Mouse (Mus musculus): ENCODE data around the gene Fam189a1. TPM values are rescaled to one million over a fixed set of nuclear protein-coding genes. Genes with fewer than 3 reads are reported as not detected.

Gene Fam189a1
- total and polyA plus RNA-seq, 3 experiments, result not detected

- Histone ChIP-seq H3K4me3 (ENCODE audit: control insufficient read depth in 1 of 2, insufficient read depth in 1 of 2, low read depth in 2 of 2, low read length in 2 of 2) (no peak overlapping the region), H3K27ac (ENCODE audit: control insufficient read depth, low read depth, low read length) (no peak overlapping the region), H3K9me3 (replicated peaks; ENCODE audit: insufficient read depth, low read length) (no peaks in the 10 kb centered on the region), H3K9ac (ENCODE audit: control insufficient read depth, low read depth, low read length, poor library complexity, severe bottlenecking) (no peak overlapping the region), H3K36me3 (ENCODE audit: control insufficient read depth in 1 of 2, insufficient read depth in 2 of 2, low read length in 2 of 2) (no peaks in the 10 kb centered on the region), H3K27me3 (ENCODE audit: control insufficient read depth in 1 of 2, insufficient read depth in 2 of 2, low read length in 2 of 2) (no peaks in the 10 kb centered on the region), H3K79me2 (ENCODE audit: control insufficient read depth, insufficient read depth, low read length, poor library complexity) (no peaks in the 10 kb centered on the region), H3K4me1 (ENCODE audit: control insufficient read depth in 1 of 2, insufficient read depth in 2 of 2, low read length in 2 of 2) (no peaks in the 10 kb centered on the region)
- no peak for DNase-seq (ENCODE audit: low read depth, low spot score)
- no peak for TF ChIP-seq HCFC1 (IDR thresholded peaks at IDR 0.05; ENCODE audit: low read depth, low read length)
These were observed 265.2 kb downstream of the Fam189a1 start for GRCm38 (mm10) chr7:64891139-64891538.

- Histone ChIP-seq H3K79me2 (ENCODE audit: control insufficient read depth, insufficient read depth, low read length, poor library complexity) (no peaks in the 10 kb centered on the region), H3K36me3 (ENCODE audit: control insufficient read depth in 1 of 2, insufficient read depth in 2 of 2, low read length in 2 of 2) (no peaks in the 10 kb centered on the region), H3K9me3 (replicated peaks; ENCODE audit: insufficient read depth, low read length) (no peaks in the 10 kb centered on the region), H3K27me3 (ENCODE audit: control insufficient read depth in 1 of 2, insufficient read depth in 2 of 2, low read length in 2 of 2) (no peaks in the 10 kb centered on the region), H3K4me1 (ENCODE audit: control insufficient read depth in 1 of 2, insufficient read depth in 2 of 2, low read length in 2 of 2) (no peaks in the 10 kb centered on the region), H3K4me3 (ENCODE audit: control insufficient read depth in 1 of 2, insufficient read depth in 1 of 2, low read depth in 2 of 2, low read length in 2 of 2) (no peak overlapping the region), H3K9ac (ENCODE audit: control insufficient read depth, low read depth, low read length, poor library complexity, severe bottlenecking) (no peak overlapping the region), H3K27ac (ENCODE audit: control insufficient read depth, low read depth, low read length) (no peak overlapping the region)
- DNase-seq (ENCODE audit: low read depth, low spot score), result no peak
- TF ChIP-seq MEF2A (IDR thresholded peaks at IDR 0.05; ENCODE audit: extremely low read depth, insufficient replicate concordance, low read depth, low read length, poor library complexity, severe bottlenecking) (no peak), UBTF (IDR thresholded peaks at IDR 0.05; ENCODE audit: borderline replicate concordance, insufficient read depth, low read depth, low read length) (no peak)
These were observed 266.5 kb downstream of the Fam189a1 start for GRCm38 (mm10) chr7:64889919-64890318.

- Histone ChIP-seq H3K4me3 (ENCODE audit: control insufficient read depth in 1 of 2, insufficient read depth in 1 of 2, low read depth in 2 of 2, low read length in 2 of 2) (no peak overlapping the region), H3K36me3 (ENCODE audit: control insufficient read depth in 1 of 2, insufficient read depth in 2 of 2, low read length in 2 of 2) (no peaks in the 10 kb centered on the region), H3K9me3 (replicated peaks; ENCODE audit: insufficient read depth, low read length) (no peaks in the 10 kb centered on the region), H3K4me1 (ENCODE audit: control insufficient read depth in 1 of 2, insufficient read depth in 2 of 2, low read length in 2 of 2) (no peaks in the 10 kb centered on the region), H3K27ac (ENCODE audit: control insufficient read depth, low read depth, low read length) (no peak overlapping the region), H3K9ac (ENCODE audit: control insufficient read depth, low read depth, low read length, poor library complexity, severe bottlenecking) (no peak overlapping the region), H3K27me3 (ENCODE audit: control insufficient read depth in 1 of 2, insufficient read depth in 2 of 2, low read length in 2 of 2) (no peaks in the 10 kb centered on the region), H3K79me2 (ENCODE audit: control insufficient read depth, insufficient read depth, low read length, poor library complexity) (no peaks in the 10 kb centered on the region)
- no peak for TF ChIP-seq ZMIZ1 (IDR thresholded peaks at IDR 0.05; ENCODE audit: low read depth, low read length)
- TF ChIP-seq ETS1 (IDR thresholded peaks at IDR 0.05; ENCODE audit: low read depth, low read length), result no peak
- no peak for TF ChIP-seq USF2 (IDR thresholded peaks at IDR 0.05; ENCODE audit: borderline replicate concordance in 1 of 2, insufficient read depth in 1 of 2, low read depth in 1 of 2, low read length in 2 of 2)
- TF ChIP-seq MAX (IDR thresholded peaks at IDR 0.05; ENCODE audit: low read length), result no peak
- no peak for TF ChIP-seq HCFC1 (IDR thresholded peaks at IDR 0.05; ENCODE audit: low read depth, low read length)
- TF ChIP-seq CHD1 (IDR thresholded peaks at IDR 0.05; ENCODE audit: low read depth, low read length), result no peak
- no peak for TF ChIP-seq CHD2 (IDR thresholded peaks at IDR 0.05; ENCODE audit: low read length)
- no peak for TF ChIP-seq POLR2AphosphoS5 (IDR thresholded peaks at IDR 0.05; ENCODE audit: borderline replicate concordance, low read depth, low read length)
- no peak for TF ChIP-seq NRF1 (IDR thresholded peaks at IDR 0.05; ENCODE audit: insufficient read depth, low read depth, low read length, poor library complexity, severe bottlenecking)
- no peak for TF ChIP-seq UBTF (IDR thresholded peaks at IDR 0.05; ENCODE audit: borderline replicate concordance, insufficient read depth, low read depth, low read length)
- TF ChIP-seq ZC3H11A (IDR thresholded peaks at IDR 0.05; ENCODE audit: low read depth, low read length), result no peak
- TF ChIP-seq GABPA (IDR thresholded peaks at IDR 0.05; ENCODE audit: low read depth, low read length), result no peak
- no peak for TF ChIP-seq EP300 (IDR thresholded peaks at IDR 0.05; ENCODE audit: low read depth in 1 of 2, low read length in 2 of 2)
- no peak for TF ChIP-seq TCF12 (IDR thresholded peaks at IDR 0.05; ENCODE audit: low read depth, low read length)
- no peak for TF ChIP-seq POLR2AphosphoS2 (IDR thresholded peaks at IDR 0.05; ENCODE audit: low read length)
- DNase-seq (ENCODE audit: low read depth, low spot score), result no peak
These were observed 272.0 kb downstream of the Fam189a1 start for GRCm38 (mm10) chr7:64884187-64884862.
